Mouse (Mus musculus): ENCODE measurements around the gene Sept4.

Sept4 gene

DNA sequence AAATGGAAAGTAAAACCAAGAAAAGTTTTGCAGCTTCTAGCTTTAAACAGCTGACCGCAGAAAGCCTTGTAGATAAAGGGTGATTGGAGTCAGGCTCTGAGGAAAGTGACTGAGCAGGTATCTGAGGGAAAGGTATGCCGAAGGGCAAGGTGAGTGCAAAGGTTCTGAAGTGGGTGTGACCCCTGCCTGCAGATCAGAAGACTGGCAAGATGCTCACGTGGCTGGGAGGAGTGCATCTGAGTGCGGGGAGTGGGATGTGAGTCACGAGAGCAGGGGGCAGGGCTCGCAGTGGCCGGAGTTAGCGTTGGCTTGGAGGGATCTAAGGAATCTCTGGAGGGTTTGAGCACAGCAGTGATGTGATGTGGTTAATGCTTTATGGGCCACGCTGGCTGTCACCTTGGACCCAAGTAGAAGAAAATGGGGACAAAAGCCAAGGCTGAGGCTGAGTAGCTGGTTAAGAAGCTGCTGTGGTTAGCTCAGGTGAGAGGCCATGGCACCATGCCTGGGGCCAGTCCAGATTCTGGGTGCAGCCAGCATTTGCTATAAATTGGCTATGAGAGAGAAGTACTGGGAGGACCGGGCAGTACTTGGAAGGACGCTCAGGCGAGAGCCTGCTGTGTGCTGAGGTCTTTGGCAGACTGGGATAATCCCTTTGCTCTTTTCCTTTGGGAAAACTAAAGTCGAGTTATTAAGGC is 30.8 kb downstream of the Sept4 start:
- DNase-seq (ENCODE audit: low spot score): no peak

GRCm38 (mm10) chr11:87600322-87600853 is 31.7 kb downstream of the Sept4 start:
- DNase-seq (ENCODE audit: low spot score): no peak

- no peak for DNase-seq (ENCODE audit: low spot score)
These were observed 33.5 kb downstream of the Sept4 start for GRCm38 (mm10) chr11:87602234-87602633.

DNA sequence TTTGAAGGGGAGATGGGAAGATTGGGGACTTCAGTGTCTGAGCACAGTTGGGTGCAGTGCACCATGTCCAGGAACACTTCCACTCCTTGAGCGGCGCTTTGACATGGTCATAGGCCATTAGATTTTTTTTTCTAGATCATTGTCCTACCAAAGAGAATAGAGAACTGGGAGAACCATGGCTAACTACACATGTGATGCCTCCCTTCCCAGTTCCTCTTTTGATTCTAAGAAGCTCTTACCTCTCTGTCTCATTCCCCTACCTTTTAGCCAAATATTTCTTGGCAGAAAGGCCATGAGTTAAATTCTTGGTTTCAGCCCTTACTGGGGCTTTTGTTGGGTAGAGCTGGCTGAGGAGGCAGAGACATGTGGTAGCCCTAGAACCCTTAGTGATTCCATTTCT is 34.9 kb downstream of the Sept4 start:
- no peak for DNase-seq (ENCODE audit: low spot score)

DNA sequence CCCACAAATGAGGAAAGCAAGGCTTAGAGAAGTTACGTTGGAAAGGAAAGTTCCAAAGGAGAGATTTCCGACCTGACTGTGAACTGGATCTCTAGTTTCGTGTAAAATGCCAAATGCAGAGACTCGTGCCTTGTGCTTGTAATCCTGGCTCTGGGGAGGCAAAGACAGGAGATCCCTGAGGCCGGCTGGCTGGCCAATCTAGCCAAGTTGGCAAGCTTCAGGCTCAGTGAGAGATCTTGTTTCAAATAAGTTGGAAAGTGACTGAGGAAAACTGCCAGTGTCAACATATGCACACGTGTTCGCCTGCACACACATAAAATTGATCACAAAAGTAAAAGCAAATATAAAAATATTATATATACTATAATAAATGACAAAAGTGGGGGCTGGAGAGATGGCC is 40.6 kb downstream of the Sept4 start:
- no peak for DNase-seq (ENCODE audit: low spot score)

GRCm38 (mm10) chr11:87611547-87611946 is 42.8 kb downstream of the Sept4 start:
- DNase-seq (ENCODE audit: low spot score): no peak

DNA sequence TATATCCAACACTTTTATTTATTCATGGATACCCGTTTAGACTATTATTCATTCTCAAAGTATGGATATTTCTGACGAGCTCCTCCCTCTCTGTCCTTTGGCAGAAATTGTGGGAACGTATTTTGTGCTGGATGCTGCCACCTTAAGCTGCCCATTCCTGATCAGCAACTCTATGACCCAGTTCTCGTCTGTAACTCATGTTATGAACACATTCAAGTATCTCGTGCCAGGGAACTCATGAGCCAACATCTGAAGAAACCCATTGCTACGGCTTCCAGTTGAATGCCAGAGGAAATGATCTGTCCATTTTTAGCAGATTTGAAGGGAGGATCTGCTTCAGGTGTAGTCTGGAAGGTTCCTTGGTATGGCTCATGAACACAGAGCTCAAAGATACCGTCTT is 45.3 kb downstream of the Sept4 start:
- no peak for DNase-seq (ENCODE audit: low spot score)

DNA sequence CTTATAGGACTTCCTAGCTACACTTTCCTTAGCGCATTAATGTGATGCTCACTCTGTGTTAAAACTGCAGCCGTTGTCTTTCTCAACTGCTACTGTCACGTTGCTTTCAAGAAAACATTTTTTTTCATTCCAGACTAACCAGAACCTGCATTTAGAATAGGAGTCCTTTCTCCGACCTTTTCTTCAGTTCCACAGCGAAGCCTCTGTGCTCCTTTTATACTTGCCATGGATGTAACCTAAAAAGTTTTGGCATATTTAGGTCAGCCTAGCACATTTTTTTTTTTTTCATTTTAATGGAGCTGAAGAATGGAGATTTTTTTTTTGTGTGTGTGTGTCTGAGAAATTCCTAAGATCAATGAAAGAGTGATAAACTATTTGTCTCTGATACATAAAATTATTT is 46.8 kb downstream of the Sept4 start:
- DNase-seq (ENCODE audit: low spot score): no peak

DNA sequence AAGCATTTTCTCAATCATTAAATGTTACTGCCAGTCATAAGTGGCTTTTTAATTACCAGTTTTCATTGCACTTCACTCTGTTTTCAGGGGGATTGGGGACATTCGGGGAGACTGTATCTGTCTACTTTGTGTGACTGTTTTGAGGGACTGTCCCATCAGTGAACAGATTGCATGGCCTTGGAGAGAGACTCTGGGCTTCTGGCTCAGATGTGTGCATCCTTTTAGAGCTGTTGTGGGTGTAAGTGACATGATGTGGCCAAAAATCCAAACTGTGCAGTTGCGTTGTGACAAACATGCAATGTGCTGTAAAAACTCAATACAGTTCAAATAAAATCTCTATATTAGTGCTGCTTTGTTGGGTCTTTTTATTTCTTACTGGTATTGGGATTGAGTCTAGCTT is 47.2 kb downstream of the Sept4 start:
- DNase-seq (ENCODE audit: low spot score): no peak

DNA sequence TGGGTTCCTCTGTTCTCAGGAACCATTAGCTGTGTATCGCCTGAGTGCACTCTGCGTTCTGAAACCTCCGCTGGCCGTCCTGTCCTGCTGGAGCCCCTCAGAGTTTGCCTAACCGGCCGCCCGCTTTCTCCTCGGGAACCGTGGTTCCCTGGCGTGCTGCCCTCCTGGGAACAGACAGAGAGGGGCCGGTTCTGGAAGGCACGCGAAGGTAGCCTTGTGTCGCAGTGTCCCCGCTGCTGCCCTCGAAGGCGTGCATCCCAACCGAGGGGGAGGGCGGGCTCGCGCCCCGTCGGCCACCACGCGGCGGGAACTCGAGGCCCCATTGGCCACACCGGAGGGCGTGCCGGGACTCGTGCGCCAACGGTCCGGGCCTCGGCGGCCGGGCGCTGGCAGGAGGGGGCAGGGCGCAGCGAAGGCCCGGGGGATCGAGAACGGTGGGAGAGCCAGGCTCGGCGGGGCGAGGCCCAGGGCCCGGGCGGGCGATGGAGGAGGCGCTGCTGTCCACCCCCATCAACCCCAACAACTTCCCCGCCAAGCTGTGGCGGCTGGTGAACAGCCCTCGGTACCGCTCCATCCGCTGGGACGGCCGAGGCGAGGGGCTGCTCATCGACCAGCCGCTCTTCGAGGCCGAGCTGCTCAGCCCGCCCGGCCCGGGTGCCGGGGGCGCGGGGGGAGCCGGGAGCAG is 48.2 kb downstream of the Sept4 start, which contains the start of gene Hsf5:
Hsf5 (plus strand) TSS at position 375 of the 685 bp plus-strand sequence.
- no peak for DNase-seq (ENCODE audit: low spot score)

DNA sequence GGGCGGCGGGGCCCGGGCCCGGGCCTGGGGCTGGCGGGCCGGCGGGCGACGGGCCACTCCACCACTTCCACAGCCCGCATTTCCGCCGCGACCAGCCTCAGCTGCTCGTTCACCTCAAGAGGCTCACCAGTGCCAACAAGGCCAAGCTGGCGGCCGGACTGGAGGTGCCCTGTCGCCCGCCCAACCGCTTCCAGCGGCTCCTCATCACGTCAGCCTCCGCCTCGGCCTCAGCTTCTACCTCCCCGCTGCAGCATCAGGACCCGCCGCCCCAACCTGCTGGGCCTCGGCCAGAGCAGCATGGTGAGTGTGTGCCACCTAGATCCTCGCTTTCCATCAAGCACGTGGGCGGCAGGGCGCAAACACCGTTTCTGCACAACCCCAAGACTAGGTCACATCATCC is 48.9 kb downstream of the Sept4 start:
- DNase-seq (ENCODE audit: low spot score): no peak

- DNase-seq (ENCODE audit: low spot score): no peak
These were observed 54.5 kb downstream of the Sept4 start for GRCm38 (mm10) chr11:87623160-87623559.

DNA sequence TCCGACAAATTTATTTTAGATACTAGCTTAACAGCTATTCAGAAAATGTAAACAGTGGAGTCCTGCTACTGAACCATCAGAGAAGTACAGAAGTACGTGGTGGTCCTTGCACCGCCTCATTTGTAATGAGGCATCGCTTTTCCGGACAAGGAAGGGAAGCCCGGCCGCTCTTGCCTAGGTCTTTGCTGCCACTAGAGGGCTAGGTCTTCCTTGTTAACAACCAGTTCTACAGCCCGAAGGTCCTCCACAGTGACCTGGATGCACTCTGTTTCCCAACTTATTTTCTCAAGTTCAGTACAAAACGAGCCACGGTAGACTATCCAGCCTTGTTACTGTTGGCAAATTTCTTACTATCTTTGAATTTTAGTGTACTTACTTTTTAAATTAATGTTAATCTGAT is 61.2 kb downstream of the Sept4 start:
- DNase-seq (ENCODE audit: low spot score): no peak

DNA sequence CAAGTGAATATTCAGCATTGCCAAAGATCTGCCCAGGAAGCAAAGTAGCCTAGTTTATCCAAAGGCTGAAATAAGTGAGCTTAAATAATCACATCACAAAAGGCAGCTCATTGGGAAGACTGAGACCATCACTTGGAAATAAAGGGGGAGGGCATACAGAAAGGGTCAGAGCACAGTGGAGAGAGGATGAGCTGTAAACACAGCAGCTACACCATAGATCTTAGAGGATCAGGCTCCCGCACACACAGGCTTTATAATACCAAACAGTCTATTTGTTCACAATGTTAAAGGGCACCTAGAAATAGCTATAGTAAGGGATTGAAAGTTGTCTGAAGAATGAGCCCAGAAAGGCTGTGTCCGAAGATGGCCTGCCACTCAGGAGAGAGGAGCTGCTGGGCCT is 70.1 kb downstream of the Sept4 start:
- DNase-seq (ENCODE audit: low spot score): no peak

- peak; percentile 14 for DNase-seq (ENCODE audit: low spot score)
These were observed 70.5 kb downstream of the Sept4 start for GRCm38 (mm10) chr11:87639206-87639605.

Measured in urinary bladder, postnatal 10 days (tissue).